Mouse (Mus musculus): ENCODE data around the gene Mapk8ip2. TPM values are rescaled to one million over a fixed set of nuclear protein-coding genes. Genes with fewer than 3 reads are reported as not detected.

Mapk8ip2 gene
- polyA plus RNA-seq, 1 experiment from 2014 or later: 75.9 TPM

DNA sequence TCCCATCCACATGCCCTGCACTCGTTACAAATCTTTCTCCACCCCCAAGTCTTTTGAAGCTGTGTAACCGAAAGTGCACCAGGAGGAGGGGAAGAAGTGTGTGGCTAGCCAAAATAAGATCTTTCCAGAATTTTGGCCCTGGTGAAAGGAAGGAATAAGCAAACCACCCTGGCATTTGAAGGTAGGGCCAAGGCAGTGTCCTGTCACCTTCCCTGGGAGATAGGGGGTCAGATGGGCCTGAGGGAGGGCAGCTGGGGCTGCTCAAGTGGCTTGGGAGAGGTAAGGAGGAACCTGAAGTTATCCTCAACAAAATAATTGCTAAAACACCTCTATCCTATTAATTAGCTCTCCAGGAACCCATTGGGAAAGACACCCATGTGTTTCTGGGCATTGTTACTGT, 43.1 kb downstream of the Mapk8ip2 start:
- 31% methylated on average over 2 of the region's 2 CpGs for WGBS
- H3K4me1 ChIP-seq (replicated peaks): peaks cover 42% of the 10 kb centered on the region
- no peaks in the 10 kb centered on the region for H3K9me3 ChIP-seq
- H3K27me3 ChIP-seq: peaks cover 24% of the 10 kb centered on the region
- H3K9ac ChIP-seq (replicated peaks): no peak overlapping the region
- no peak for ATAC-seq
- H3K36me3 ChIP-seq: no peaks in the 10 kb centered on the region
- no peak overlapping the region for H3K4me3 ChIP-seq (replicated peaks)
- peak overlapping the region; percentile 46 for H3K27ac ChIP-seq
- H3K4me2 ChIP-seq (replicated peaks): no peak overlapping the region

DNA sequence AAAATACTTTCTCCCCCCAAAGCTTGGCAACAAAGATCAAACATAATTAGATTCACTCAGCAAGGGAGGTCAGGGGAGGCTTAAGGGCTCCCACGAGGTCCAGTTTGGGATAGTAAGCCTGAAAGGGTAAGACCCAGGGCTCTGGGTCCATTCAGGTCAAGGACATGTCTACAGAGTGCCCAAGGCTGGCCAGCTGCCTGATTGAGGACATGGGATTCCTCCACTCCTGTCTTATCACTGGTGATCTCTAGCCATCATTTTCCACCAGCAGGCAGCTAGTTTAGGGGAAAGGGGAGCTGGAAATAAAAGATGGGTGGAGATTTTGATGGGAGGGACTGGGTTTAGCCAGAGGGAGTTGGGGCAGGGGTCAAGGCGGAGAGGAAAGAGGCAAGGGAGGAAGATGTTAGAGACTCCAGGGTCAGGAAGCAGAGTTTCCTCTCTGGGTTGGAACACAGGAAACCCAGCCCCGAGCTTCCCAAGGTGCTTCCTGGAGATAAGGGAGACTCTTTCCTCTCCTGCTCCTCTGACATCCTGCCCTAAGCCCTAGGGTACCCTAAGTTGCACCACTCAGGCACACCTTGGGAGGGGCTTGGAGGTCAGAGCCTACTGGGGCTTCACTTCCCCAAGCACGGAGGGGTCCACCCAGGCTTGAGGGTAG, 43.8 kb downstream of the Mapk8ip2 start:
- Histone ChIP-seq H3K4me2 (replicated peaks) (no peak overlapping the region), H3K9me3 (no peaks in the 10 kb centered on the region)

DNA sequence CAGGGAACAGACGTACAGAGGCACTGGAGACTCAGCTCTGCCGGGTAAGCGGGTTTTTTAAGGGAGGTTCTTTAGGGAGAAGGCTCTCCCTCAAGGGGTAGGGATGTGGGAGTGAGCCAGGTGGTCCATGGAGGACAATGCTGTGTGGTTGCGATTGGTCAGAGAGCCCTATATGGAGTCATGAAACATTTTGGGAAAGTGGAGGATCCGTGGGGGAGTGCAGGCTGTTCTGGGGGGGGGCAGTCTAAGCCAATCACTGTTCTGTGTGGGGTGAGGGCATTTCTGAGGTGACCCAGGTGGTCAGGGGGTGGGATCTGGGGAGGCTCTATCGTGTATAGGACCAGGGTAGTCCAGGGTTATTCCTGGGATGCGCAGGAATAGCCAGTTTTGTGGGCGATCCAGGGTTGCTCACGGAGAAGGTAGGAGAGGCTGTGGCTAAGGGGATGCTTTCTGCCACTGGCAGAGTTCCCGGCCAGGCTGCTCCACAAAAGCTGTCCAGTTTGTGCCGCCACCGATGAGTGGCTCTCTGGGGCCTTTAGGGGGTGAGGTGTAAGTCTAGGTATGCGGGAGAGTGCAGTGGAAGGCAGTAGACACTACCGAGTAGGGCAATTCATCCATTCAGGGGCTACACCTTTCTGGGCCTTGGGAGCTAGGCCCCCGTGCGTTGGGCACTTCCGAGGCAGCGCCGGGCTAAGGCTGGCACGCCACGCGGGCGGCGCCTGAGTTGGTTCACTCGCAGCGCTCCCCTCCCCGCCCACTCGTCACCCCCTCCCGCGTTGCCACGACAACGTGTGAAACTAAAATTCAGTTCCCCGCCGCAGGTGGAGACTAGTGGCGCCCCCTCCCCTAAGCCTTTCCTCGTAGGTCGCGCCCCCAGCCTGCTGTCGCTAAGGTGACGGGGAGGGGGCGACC, 44.6 kb downstream of the Mapk8ip2 start:
- peak overlapping the region; percentile 90 for H3K4me2 ChIP-seq (replicated peaks)
- H3K9me3 ChIP-seq: no peaks in the 10 kb centered on the region
- ATAC-seq: peak; percentile 32
- peak overlapping the region; percentile 58 for H3K4me3 ChIP-seq (replicated peaks)
- WGBS: 2% methylated on average over 41 of the region's 41 CpGs
- H3K9ac ChIP-seq (replicated peaks): peak overlapping the region; percentile 84
- H3K27ac ChIP-seq: peak overlapping the region; percentile 83
- peaks cover 1% of the 10 kb centered on the region; the same call in 1 of the 2 replicates for H3K36me3 ChIP-seq
- H3K27me3 ChIP-seq: peaks cover 24% of the 10 kb centered on the region
- H3K4me1 ChIP-seq (replicated peaks): peaks cover 42% of the 10 kb centered on the region

More for the DNA sequence above, 43.8 kb downstream of the Mapk8ip2 start:
- Histone ChIP-seq H3K4me3 (replicated peaks) (peak overlapping the region; percentile 58; the same call in 1 of the 2 replicates), H3K27ac (no peak overlapping the region), H3K36me3 (no peaks in the 10 kb centered on the region), H3K27me3 (peaks cover 24% of the 10 kb centered on the region), H3K9ac (replicated peaks) (no peak overlapping the region), H3K4me1 (replicated peaks) (peaks cover 42% of the 10 kb centered on the region)
- WGBS: 25% methylated on average over 4 of the region's 4 CpGs
- ATAC-seq: no peak

DNA sequence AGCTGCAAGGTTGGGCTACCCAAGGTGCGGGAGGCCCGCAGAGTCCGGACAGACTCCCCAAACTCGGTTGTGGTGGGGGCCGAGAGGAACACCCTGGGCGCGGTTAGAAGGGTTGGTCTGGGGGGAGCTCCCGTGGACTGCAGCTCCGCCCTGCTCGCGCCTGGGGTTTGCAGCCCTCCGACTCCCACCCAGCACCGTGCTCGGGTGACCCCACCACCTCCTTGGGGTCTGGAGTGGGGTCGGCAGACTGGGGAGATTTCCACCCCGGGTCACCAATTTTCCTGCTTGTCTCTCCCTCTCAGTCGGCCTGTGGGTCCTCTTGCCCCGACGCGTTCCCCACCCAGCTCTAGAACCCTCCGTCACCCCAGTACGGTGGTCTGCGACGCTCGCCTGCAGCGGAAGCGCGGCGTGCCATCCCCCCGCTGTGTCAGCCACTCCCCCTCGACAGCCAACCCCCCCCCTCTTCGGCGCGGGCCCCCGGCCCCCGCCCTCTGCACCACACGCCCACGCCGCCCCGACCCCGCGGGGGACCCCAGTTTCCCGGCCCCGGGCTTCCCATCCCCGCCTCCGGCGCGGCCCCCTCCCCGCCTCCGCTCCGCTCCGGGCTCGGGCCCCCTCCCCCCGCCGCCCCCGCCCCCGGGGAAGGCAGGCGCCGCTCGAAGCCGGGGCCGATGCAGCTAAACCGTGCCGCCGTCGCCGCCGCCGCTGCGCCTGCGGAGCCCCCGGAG, 45.4 kb downstream of the Mapk8ip2 start, which contains the start of gene Shank3:
Gene Shank3, plus strand, starts transcription at position 663 of the 728 bp plus-strand sequence.
- ATAC-seq: peak; percentile 41
- Histone ChIP-seq H3K9ac (replicated peaks) (peak within 1 kb of the TSS; percentile 84), H3K27me3 (peaks cover 24% of the 10 kb centered on the region), H3K9me3 (no peaks in the 10 kb centered on the region), H3K36me3 (peaks cover 9% of the 10 kb centered on the region; the same call in 1 of the 2 replicates), H3K27ac (peak within 1 kb of the TSS; percentile 83), H3K4me2 (replicated peaks) (peak within 1 kb of the TSS; percentile 90), H3K4me3 (replicated peaks) (peak within 1 kb of the TSS; percentile 58), H3K4me1 (replicated peaks) (peaks cover 42% of the 10 kb centered on the region)
- 2% methylated on average over 34 of the region's 72 CpGs for WGBS

DNA sequence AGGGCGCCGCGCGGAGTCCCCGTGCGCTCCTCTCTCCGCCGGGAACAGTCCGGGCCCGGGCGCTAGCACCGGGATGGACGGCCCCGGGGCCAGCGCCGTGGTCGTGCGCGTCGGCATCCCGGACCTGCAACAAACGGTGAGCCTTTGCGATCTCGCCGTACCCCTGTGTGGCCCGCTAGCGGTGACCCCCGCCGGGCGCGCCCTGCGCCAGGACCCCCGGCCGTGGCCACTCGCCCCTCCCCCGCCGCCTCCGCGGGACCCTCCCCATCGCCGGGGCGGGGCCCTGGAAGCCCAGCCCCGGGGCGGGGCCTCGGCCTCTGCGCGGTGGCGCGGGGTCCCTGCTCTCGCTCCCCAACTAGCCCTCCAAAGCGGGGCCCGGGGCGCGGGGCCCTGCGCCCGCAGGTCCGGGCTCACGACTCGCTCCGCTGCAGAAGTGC, 46.1 kb downstream of the Mapk8ip2 start:
- WGBS: under 1% methylated on average over 49 of the region's 60 CpGs
- Histone ChIP-seq H3K9me3 (no peaks in the 10 kb centered on the region), H3K36me3 (peaks cover 9% of the 10 kb centered on the region; the same call in 1 of the 2 replicates), H3K4me2 (replicated peaks) (peak overlapping the region; percentile 90), H3K9ac (replicated peaks) (peak overlapping the region; percentile 84), H3K4me3 (replicated peaks) (peak overlapping the region; percentile 58), H3K27ac (peak overlapping the region; percentile 83), H3K27me3 (peaks cover 24% of the 10 kb centered on the region), H3K4me1 (replicated peaks) (peaks cover 42% of the 10 kb centered on the region)
- ATAC-seq: peak; percentile 70

DNA sequence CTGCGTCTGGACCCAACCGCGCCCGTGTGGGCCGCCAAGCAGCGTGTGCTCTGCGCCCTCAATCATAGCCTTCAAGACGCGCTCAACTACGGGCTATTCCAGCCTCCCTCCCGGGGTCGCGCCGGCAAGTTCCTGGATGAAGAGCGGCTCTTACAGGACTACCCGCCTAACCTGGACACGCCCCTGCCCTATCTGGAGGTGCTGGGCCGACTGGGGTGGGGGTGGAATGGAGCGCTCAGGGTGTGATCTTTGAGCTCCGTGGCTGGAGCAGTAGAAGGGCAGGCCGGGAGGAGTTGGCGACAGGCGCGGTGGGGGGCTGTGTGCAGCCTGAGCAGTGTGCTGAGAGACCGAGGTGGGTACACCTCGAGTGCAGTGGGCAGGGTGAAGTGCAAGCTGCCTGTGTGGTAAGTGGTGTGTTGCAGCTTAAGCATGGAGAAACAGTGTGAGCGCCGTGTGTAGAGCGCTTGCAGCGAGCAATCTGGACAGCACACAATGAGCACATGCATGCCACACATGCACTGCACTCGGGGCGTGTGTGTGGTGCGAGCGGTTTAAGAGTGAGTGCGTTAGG, 46.6 kb downstream of the Mapk8ip2 start:
- H3K9ac ChIP-seq (replicated peaks): peak overlapping the region; percentile 84
- H3K4me3 ChIP-seq (replicated peaks): peak overlapping the region; percentile 58
- peaks cover 42% of the 10 kb centered on the region for H3K4me1 ChIP-seq (replicated peaks)
- H3K4me2 ChIP-seq (replicated peaks): peak overlapping the region; percentile 90
- peak overlapping the region; percentile 83 for H3K27ac ChIP-seq
- ATAC-seq: peak; percentile 65
- 1% methylated on average over 35 of the region's 35 CpGs for WGBS
- no peaks in the 10 kb centered on the region for H3K9me3 ChIP-seq
- H3K36me3 ChIP-seq: peaks cover 10% of the 10 kb centered on the region
- peaks cover 24% of the 10 kb centered on the region for H3K27me3 ChIP-seq

DNA sequence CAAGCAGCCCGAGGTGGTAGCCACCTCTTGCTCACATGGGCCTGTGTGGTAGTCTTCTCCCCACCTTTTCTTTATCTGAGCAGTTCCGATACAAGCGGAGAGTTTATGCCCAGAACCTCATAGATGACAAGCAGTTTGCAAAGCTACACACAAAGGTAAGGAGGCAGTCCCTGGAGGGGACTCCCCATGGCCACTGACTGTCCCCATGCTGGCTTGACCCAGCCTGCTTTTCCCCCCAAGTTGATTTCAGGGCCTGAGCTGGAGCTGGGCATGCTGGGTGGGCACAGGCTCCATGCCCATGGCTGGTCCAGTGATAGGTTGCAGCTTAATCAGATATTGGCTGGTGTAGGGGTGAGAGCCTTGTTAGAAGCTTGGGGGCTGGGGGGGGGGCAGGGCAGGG, 47.6 kb downstream of the Mapk8ip2 start:
- ATAC-seq: no peak
- Histone ChIP-seq H3K4me2 (replicated peaks) (no peak overlapping the region; the same call in 1 of the 2 replicates), H3K27ac (no peak overlapping the region), H3K4me3 (replicated peaks) (0 out of 2 replicates have a peak overlapping the region, but pooled peaks have one; percentile 58), H3K27me3 (peaks cover 24% of the 10 kb centered on the region), H3K4me1 (replicated peaks) (peaks cover 37% of the 10 kb centered on the region), H3K9me3 (no peaks in the 10 kb centered on the region), H3K9ac (replicated peaks) (no peak overlapping the region), H3K36me3 (peaks cover 19% of the 10 kb centered on the region)
- WGBS: 78% methylated on average over 3 of the region's 3 CpGs

DNA sequence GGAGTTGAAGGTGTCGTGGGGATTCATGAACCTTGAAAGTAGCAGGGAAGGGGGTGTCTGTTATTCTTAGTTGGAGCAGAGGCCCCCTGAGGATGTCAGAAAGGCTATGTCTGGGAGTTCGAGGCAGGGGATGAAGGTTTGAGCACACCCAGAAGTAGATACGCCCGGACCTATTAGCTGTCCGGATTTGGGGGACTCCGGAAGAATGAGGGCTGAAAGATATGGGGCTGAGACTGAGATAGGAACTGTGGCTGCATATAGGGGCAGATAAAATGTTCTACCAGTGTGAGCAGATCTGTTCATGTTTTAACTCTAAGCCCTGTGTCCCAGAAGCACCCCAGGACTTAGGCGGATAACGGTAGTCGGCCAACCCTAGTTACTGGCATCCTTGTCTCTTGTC, 51.1 kb downstream of the Mapk8ip2 start:
- no peak overlapping the region for H3K9ac ChIP-seq (replicated peaks)
- H3K36me3 ChIP-seq: peaks cover 34% of the 10 kb centered on the region
- peaks cover 10% of the 10 kb centered on the region for H3K4me1 ChIP-seq (replicated peaks)
- 92% methylated on average over 9 of the region's 9 CpGs for WGBS
- H3K9me3 ChIP-seq: no peaks in the 10 kb centered on the region
- ATAC-seq: no peak
- no peak overlapping the region for H3K4me3 ChIP-seq (replicated peaks)
- no peak overlapping the region for H3K27ac ChIP-seq
- H3K27me3 ChIP-seq: peaks cover 10% of the 10 kb centered on the region
- H3K4me2 ChIP-seq (replicated peaks): no peak overlapping the region

DNA sequence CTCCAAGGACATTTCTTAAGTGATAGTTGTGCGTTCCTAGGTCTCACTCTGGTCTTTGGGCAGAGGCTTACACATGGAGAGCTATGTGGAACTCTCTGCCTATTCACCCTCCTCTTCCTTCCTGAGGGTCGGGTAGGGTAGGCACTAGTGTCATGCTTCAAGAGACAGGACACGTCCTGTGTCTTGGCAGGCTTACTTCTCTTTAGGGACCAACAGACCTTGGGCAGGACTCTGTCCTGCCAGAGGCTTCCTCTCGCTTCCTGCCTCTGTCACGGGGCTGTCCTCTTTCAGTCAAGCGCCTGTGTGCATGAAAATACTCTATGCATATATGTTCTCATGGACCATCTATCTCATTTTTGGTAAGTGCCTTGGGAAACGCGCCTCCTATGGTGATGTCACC, 54.0 kb downstream of the Mapk8ip2 start:
- no peaks in the 10 kb centered on the region for H3K27me3 ChIP-seq
- no peak overlapping the region for H3K27ac ChIP-seq
- H3K4me2 ChIP-seq (replicated peaks): no peak overlapping the region
- H3K9ac ChIP-seq (replicated peaks): no peak overlapping the region
- no peaks in the 10 kb centered on the region for H3K9me3 ChIP-seq
- H3K36me3 ChIP-seq: peaks cover 34% of the 10 kb centered on the region
- H3K4me3 ChIP-seq (replicated peaks): no peak overlapping the region
- no peaks in the 10 kb centered on the region for H3K4me1 ChIP-seq (replicated peaks)
- no peak for ATAC-seq
- 89% methylated on average over 8 of the region's 8 CpGs for WGBS

DNA sequence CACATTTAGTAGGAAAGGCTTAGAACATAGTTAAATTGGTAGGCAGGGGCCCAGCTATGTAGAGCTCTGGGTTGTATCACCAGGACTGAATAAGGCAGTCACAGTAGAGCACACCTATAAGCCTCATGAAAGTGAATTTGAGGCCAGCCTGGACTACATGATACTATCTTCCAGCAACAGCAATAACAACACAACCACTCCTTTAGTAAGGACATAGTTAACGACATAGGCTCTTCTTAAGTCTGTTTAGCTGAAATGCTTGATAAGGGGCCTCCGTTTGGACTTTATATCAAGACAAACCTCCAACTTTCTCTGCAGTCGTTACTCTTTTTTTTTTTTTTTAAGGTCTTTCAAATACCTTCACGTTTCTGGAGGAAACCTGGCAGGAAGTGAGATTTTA, 59.0 kb downstream of the Mapk8ip2 start:
- Histone ChIP-seq H3K36me3 (peaks cover 5% of the 10 kb centered on the region; the same call in 1 of the 2 replicates), H3K27ac (no peak overlapping the region)
- ATAC-seq: no peak

More for the DNA sequence above, 59.0 kb downstream of the Mapk8ip2 start:
- Histone ChIP-seq H3K4me2 (replicated peaks) (no peak overlapping the region), H3K4me3 (replicated peaks) (no peak overlapping the region), H3K9ac (replicated peaks) (no peak overlapping the region), H3K9me3 (no peaks in the 10 kb centered on the region), H3K4me1 (replicated peaks) (no peaks in the 10 kb centered on the region), H3K27me3 (no peaks in the 10 kb centered on the region)
- WGBS: 86% methylated on average over 4 of the region's 4 CpGs
